Mouse (Mus musculus): Measurements from ENCODE around the gene Pdlim7.

DNA sequence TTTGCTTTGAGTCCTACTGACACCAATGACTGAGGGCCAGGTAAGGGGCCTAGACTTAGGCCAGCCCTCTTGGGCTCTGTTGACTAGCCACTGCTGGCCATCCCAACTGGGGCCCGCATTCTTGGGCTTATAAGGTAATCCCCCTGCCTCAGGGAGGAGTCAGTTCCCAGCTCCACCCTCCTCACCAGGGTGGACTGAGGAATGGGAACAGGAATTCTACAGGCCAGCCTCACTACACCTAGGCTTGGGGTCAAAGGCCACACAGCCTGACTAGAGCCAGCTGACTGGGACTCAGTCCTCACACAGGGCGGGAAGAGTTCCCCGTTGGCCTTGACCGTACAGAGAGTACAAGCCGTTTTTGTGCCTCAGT lies 2.0 kb downstream of the Pdlim7 start:
- no peak for TF ChIP-seq CTCF (IDR thresholded peaks at IDR 0.05; ENCODE audit: extremely low read depth, insufficient read length, insufficient replicate concordance, low read depth, low read length)
- no peak for TF ChIP-seq POLR2A (IDR thresholded peaks at IDR 0.05; ENCODE audit: low read depth, low read length)
